Mouse (Mus musculus) lung, embryonic 15.5 days (tissue): ENCODE data around the gene Six6. TPM values are rescaled to one million over a fixed set of nuclear protein-coding genes. Genes with fewer than 3 reads are reported as not detected.

ENCODE experiments used
- ATAC-seq: fragments of 200-750 bp; cut with Nextera tagmentation; 2 replicates; pipeline ENCODE4 v1.8.0; 2017; ENCODE audit warnings: moderate number of reproducible peaks, borderline replicate concordance; ENCODE audit not compliant: low FRiP score, low TSS enrichment; ENCODE audit errors: extremely low read depth
- H3K27ac ChIP-seq: fragments of 300-500 bp; sonication (generic); 2 replicates; pipeline ENCODE4 v1.5.1; 2015; ENCODE audit warnings: moderate library complexity, mild to moderate bottlenecking, inconsistent platforms
- H3K27me3 ChIP-seq: fragments of 300-500 bp; sonication (generic); 2 replicates; pipeline ENCODE4 v1.6.1; 2015; ENCODE audit warnings: inconsistent platforms
- H3K36me3 ChIP-seq: fragments of 300-500 bp; sonication (generic); 2 replicates; pipeline ENCODE4 v1.6.1; 2015; ENCODE audit warnings: inconsistent platforms
- H3K4me1 ChIP-seq: fragments of 300-500 bp; sonication (generic); 2 replicates; pipeline ENCODE4 v1.6.1; 2015; ENCODE audit warnings: inconsistent platforms
- H3K4me2 ChIP-seq: fragments of 300-500 bp; sonication (generic); 2 replicates; pipeline ENCODE4 v1.6.1; 2015; ENCODE audit warnings: inconsistent platforms, mild to moderate bottlenecking, moderate library complexity
- H3K4me3 ChIP-seq: fragments of 300-500 bp; sonication (generic); 2 replicates; pipeline ENCODE4 v1.5.1; 2015; ENCODE audit warnings: mild to moderate bottlenecking, inconsistent platforms
- H3K9ac ChIP-seq: fragments of 300-500 bp; sonication (generic); 2 replicates; pipeline ENCODE4 v1.6.1; 2015; ENCODE audit warnings: inconsistent platforms
- H3K9me3 ChIP-seq: fragments of 300-500 bp; sonication (generic); 2 replicates; pipeline ENCODE4 v1.6.1; 2016; ENCODE audit warnings: inconsistent platforms
- WGBS: fragments of 180-500 bp; shearing (Covaris S2); methylation state at CpG from one replicate; pipeline ENCODE4 v1.1.7; 2015; 5-methylcytosine and 5-hydroxymethylcytosine counted together
- polyA plus RNA-seq: library from polyadenylated mRNA; unstranded; fragments of >200 nt; fragmentation: Nextera tagmentation; extraction: Ambion mirVana; gene quantifications from 2 replicates; pipeline ENCODE4 v1.2.1, GENCODE M21; 2015

Six6 gene
- polyA plus RNA-seq = not detected in 2 replicates

GRCm38 (mm10) chr12:72939616-72940015 is at the start of gene Six6:
Gene Six6, plus strand, starts transcription at chr12:72939892.
- Histone ChIP-seq H3K4me3 (no peak within 1 kb of the TSS), H3K4me2 (no peak within 1 kb of the TSS), H3K36me3 (no peaks in the 10 kb centered on the region), H3K27me3 (peaks cover 97% of the 10 kb centered on the region), H3K27ac (no peak within 1 kb of the TSS), H3K9me3 (no peaks in the 10 kb centered on the region), H3K9ac (no peak within 1 kb of the TSS), H3K4me1 (no peaks in the 10 kb centered on the region)
- peak; percentile 35; the same call in 1 of the 2 replicates for ATAC-seq
- WGBS = under 1% methylated on average over 26 of the region's 28 CpGs

- Histone ChIP-seq H3K9ac (no peak overlapping the region; the same call in 1 of the 2 replicates), H3K9me3 (no peaks in the 10 kb centered on the region), H3K4me2 (peak overlapping the region; percentile 62), H3K4me1 (no peaks in the 10 kb centered on the region; the same call in 1 of the 2 replicates), H3K36me3 (no peaks in the 10 kb centered on the region), H3K27me3 (peaks cover 13% of the 10 kb centered on the region), H3K4me3 (peak overlapping the region; percentile 30), H3K27ac (no peak overlapping the region)
- no peak for ATAC-seq
- WGBS = 12% methylated on average over 48 of the region's 48 CpGs
Measured at GRCm38 (mm10) chr12:72917159-72917993, 22.3 kb upstream of the Six6 start.

- Histone ChIP-seq H3K4me3 (no peak overlapping the region), H3K27ac (no peak overlapping the region), H3K9me3 (no peaks in the 10 kb centered on the region), H3K4me2 (no peak overlapping the region), H3K27me3 (peaks cover 75% of the 10 kb centered on the region), H3K4me1 (no peaks in the 10 kb centered on the region), H3K36me3 (no peaks in the 10 kb centered on the region), H3K9ac (no peak overlapping the region)
- 24% methylated on average over 8 of the region's 8 CpGs for WGBS
- no peak for ATAC-seq
Measured at GRCm38 (mm10) chr12:72936751-72937150, 2.9 kb upstream of the Six6 start.

DNA sequence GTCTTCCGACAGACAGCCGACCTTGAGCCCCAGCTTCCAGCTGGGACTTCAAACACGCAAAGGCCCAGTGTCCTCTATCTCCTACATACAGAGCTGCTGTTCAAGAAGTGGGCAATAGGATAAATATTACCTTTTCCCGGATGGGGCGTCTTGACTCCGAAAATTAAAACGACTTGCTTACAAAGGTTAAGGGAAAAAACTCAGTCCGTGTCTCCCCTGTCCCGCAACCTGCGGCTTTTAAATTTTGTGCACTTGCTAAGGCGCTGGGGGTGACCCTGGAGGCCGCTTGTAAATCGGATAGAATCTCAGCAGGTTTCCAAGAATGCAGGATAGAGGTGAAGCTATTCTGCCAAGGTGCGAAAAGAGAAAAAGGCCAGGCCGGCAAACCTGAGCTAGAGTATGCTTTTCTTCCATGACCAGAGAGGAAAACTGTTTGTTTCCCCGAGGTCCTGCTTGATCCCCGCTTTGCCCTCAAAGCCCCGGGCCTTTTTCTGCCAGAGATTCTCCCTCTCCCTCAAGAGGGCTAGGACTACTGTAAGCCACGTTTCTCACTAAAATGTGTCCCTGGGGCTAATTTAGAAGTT is 2.1 kb upstream of the Six6 start:
- no peaks in the 10 kb centered on the region for H3K9me3 ChIP-seq
- H3K9ac ChIP-seq = no peak overlapping the region
- H3K27ac ChIP-seq = no peak overlapping the region
- no peak overlapping the region for H3K4me2 ChIP-seq
- no peak for ATAC-seq
- H3K4me3 ChIP-seq = no peak overlapping the region
- peaks cover 84% of the 10 kb centered on the region for H3K27me3 ChIP-seq
- 3% methylated on average over 19 of the region's 19 CpGs for WGBS
- no peaks in the 10 kb centered on the region for H3K36me3 ChIP-seq
- H3K4me1 ChIP-seq = no peaks in the 10 kb centered on the region

DNA sequence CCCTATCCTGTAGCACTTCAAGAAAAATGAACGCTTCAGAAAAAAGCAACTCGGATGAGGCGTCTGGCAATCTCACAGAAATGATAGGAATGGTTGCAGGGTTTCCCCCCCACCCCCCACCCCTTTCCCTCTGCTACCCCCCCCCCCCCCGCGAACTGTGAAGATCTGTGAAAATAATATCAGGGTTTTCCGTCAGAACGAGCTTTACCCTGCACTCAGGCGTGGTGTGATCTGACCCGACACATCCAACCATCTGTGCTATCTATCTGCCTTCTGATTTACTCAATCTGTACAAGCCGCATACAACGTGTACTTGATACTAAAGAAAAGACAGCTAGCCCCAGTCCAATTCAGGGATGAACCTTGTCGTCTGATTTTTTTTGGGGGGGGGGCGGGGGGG is 1.5 kb upstream of the Six6 start:
- no peak for ATAC-seq
- Histone ChIP-seq H3K9ac (no peak overlapping the region), H3K36me3 (no peaks in the 10 kb centered on the region), H3K4me3 (no peak overlapping the region), H3K27me3 (peaks cover 89% of the 10 kb centered on the region), H3K4me1 (no peaks in the 10 kb centered on the region), H3K9me3 (no peaks in the 10 kb centered on the region), H3K27ac (no peak overlapping the region), H3K4me2 (no peak overlapping the region)
- 4% methylated on average over 11 of the region's 13 CpGs for WGBS

DNA sequence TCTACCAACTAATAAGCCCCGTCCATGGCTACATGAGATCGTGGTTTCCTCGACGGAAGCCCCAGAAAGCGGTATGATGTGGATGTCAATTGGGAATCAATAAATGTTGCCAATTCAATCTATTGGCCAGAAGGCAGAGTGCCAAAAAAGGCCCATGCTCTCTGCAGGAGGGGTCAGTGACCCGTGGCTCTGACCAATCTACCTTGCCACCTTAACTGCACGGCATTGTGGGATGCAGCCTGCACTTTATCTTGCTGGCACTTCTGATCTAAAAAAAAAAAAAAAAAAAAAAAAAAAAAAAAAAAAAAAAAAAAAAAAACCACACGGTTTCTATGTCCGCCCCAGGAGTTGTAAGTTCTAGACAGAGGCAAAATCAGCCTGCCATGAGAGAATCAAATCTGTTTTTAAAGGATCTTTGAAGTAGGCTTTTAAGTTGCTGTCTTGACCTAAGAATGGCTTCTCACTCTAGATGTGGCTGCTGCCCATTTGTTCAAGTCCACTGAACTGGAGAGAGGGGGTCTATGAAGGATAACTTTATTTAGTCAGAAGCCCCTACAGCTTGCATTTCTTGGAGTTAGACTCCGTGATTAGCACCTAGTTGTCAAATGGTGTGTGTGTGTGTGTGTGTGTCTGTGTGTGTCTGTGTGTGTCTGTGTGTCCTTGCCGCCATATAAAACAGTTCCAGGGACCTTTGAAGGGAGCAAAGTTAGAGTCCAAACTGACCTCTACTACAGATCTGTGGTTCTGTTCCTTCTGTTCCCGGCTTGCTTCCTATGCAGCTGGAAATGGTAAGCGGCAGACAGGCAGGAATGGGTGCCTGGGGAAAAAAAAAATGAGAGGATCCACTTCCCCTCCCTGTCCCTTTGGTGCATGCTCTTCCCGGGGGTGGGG is 847 bp upstream of the Six6 start:
- Histone ChIP-seq H3K27ac (no peak overlapping the region), H3K4me3 (no peak overlapping the region), H3K9ac (no peak overlapping the region), H3K9me3 (no peaks in the 10 kb centered on the region), H3K4me2 (no peak overlapping the region), H3K4me1 (no peaks in the 10 kb centered on the region), H3K36me3 (no peaks in the 10 kb centered on the region), H3K27me3 (peaks cover 96% of the 10 kb centered on the region)
- WGBS = 7% methylated on average over 14 of the region's 14 CpGs
- no peak for ATAC-seq

DNA sequence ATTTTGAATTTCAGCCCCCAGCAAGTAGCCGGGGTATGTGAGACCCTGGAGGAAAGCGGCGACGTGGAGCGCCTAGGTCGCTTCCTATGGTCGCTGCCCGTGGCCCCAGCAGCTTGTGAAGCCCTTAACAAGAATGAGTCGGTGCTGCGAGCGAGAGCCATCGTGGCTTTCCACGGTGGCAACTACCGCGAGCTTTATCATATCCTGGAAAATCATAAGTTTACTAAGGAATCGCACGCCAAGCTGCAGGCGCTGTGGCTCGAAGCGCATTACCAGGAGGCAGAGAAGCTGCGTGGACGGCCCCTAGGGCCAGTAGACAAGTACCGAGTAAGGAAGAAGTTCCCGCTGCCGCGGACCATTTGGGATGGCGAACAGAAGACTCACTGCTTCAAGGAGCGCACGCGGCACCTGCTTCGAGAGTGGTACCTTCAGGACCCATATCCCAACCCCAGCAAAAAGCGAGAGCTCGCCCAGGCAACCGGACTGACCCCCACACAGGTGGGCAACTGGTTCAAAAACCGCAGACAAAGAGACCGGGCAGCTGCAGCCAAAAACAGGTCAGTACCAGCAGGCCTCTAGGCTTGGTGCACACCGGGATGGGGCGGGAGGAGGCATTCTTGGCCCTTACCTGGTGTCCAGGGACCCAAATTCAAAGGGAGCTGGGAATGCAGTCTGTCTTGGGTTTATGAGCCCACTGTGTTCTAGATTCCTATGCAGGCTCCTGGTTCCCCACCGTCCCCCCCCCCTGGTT is 554 bp downstream of the Six6 start, which contains the start of gene 4930447C04Rik:
4930447C04Rik (minus strand) TSS at position 704 of the 751 bp plus-strand sequence.
- Histone ChIP-seq H3K4me1 (peaks cover 5% of the 10 kb centered on the region), H3K4me3 (no peak within 1 kb of the TSS), H3K27ac (no peak within 1 kb of the TSS), H3K27me3 (peaks cover 97% of the 10 kb centered on the region), H3K4me2 (no peak within 1 kb of the TSS), H3K9me3 (no peaks in the 10 kb centered on the region), H3K9ac (no peak within 1 kb of the TSS), H3K36me3 (no peaks in the 10 kb centered on the region)
- ATAC-seq = no peak
- WGBS = under 1% methylated on average over 39 of the region's 39 CpGs

DNA sequence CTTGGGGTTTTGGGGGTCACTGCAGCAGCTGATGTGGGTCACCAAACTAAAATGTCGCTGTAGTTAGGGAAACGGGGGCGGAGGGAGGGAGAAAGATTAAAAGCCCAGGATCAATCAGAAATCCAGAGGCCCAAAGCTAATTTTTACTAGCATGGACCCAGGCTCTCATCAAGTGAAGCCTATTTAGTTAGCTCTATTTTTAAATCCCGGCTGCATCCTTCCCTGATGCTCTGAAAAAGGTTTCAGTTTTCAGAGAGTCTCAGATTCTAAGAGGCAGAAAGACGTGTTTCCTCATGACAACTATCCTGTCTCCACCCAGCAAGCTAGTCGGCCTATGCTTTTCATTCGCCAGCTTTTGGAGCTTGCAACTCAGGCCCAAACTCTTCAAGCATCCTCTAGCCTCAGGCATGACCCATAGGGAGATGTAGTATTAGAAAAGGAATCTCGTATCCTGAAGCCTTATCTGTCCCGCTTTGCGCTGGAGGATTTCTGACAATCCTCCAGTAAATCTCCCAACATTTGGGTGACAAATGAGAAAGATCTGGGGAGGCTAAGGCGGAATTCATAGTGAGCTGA is 1.2 kb downstream of the Six6 start:
- Histone ChIP-seq H3K9me3 (no peaks in the 10 kb centered on the region), H3K27me3 (peaks cover 99% of the 10 kb centered on the region), H3K4me2 (no peak overlapping the region), H3K4me1 (peaks cover 10% of the 10 kb centered on the region), H3K9ac (no peak overlapping the region), H3K27ac (no peak overlapping the region), H3K36me3 (no peaks in the 10 kb centered on the region), H3K4me3 (no peak overlapping the region)
- 4% methylated on average over 11 of the region's 11 CpGs for WGBS
- ATAC-seq = no peak

DNA sequence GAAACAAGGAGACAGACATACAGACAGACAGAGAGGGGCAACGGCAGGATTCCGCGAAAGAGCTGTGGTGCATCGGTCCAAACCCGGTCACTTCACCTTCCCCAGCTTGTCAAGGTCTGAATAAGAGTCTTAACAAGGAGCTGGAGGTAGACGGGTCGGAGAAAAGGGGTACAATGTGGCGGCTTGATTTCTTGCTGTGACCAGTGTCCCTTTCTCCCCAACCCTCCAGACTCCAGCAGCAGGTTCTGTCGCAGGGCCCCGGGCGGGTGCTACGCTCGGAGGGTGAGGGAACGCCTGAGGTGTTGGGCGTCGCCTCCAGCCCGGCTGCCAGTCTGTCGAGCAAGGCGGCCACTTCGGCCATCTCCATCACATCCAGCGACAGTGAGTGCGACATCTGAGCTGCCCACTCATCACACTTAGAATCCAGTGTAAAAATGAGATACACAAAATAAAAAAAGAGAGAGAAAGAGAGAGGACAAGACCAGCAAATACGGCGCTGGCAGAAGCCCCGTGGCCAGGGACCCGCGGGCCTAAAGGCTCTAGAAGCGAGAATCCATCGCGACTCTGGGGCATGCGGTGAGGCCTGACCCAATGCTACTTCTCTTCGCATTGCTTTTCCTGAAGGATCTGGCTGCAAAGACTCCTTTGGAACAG is 1.8 kb downstream of the Six6 start:
- Histone ChIP-seq H3K9ac (no peak overlapping the region), H3K27me3 (peaks cover 100% of the 10 kb centered on the region), H3K36me3 (no peaks in the 10 kb centered on the region), H3K9me3 (no peaks in the 10 kb centered on the region), H3K4me1 (peaks cover 10% of the 10 kb centered on the region), H3K27ac (no peak overlapping the region), H3K4me2 (no peak overlapping the region), H3K4me3 (no peak overlapping the region)
- no peak for ATAC-seq
- WGBS = 2% methylated on average over 32 of the region's 32 CpGs

GRCm38 (mm10) chr12:72942171-72942570 is 2.5 kb downstream of the Six6 start:
- no peak for ATAC-seq
- Histone ChIP-seq H3K4me1 (peaks cover 10% of the 10 kb centered on the region), H3K36me3 (no peaks in the 10 kb centered on the region), H3K27me3 (peaks cover 100% of the 10 kb centered on the region), H3K9ac (no peak overlapping the region), H3K4me3 (no peak overlapping the region), H3K9me3 (no peaks in the 10 kb centered on the region), H3K4me2 (no peak overlapping the region), H3K27ac (no peak overlapping the region)
- WGBS = 21% methylated on average over 6 of the region's 6 CpGs
